Mouse (Mus musculus) frontal cortex, adult 2 months (tissue): Measurements from ENCODE around the gene Cox4i2. TPM values are rescaled to one million over a fixed set of nuclear protein-coding genes. Genes with fewer than 3 reads are reported as not detected.

Source experiments
- DNase-seq, 2 experiments: peaks; one replicate each; pipeline ENCODE4 v3.0.0; 2022; ENCODE audit warnings: low spot score in 1 of 2; ENCODE audit errors: extremely low spot score in 1 of 2
- polyA plus RNA-seq: library from polyadenylated mRNA; depleted of rRNA; stranded (reverse); fragments of >200 nt; gene quantifications from 2 replicates; pipeline ENCODE4 v1.2.3, GENCODE M21; 2012; rRNA removed

Cox4i2 gene
- polyA plus RNA-seq, 1 experiment: 7.6 TPM

DNA sequence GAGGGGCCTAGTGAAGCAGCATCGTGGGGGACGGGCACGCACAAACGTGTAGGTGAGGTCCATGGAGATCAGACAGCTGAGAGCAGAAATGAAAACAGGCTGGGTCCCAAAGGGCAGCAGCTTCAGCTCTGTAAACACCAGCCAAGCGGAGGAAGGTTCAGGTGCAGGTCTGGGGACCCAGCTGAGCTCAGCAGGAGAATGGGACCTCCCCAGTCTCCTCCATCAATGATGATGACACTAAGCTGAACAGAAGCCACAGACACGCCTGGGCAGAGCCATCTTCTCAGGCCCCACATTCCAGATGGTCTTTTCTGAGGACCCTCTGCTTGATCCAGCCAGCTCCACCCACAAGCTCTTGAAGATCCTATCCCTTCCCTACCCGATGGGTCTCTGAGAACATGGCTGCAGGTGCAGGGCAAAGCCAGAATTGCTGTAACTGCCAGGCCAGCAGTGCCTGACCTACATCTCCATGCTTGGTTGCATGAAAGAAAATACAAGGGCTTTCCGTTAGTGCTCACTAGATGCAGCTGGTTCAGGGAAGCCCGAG lies 40.4 kb downstream of the Cox4i2 start:
- no peak for DNase-seq

DNA sequence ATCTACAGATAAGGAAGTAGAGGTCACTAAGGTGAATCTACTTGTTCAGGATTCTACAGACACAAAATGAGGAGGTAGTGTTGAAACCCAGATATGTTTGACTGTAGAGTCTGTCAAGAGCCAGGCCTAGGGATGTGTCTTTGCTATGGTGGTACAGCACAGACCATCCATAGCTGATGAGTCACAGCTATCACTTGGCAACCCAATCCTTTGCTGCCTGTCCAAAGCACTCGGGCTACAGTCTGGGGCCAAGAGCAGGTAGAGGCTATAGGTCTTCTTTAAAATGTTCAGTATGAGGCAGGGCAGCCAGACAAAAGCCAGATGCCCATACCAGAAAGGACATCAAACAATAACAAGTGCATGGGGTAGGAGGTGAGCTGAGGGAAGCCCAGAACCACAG lies 43.6 kb downstream of the Cox4i2 start:
- no peak for DNase-seq

DNA sequence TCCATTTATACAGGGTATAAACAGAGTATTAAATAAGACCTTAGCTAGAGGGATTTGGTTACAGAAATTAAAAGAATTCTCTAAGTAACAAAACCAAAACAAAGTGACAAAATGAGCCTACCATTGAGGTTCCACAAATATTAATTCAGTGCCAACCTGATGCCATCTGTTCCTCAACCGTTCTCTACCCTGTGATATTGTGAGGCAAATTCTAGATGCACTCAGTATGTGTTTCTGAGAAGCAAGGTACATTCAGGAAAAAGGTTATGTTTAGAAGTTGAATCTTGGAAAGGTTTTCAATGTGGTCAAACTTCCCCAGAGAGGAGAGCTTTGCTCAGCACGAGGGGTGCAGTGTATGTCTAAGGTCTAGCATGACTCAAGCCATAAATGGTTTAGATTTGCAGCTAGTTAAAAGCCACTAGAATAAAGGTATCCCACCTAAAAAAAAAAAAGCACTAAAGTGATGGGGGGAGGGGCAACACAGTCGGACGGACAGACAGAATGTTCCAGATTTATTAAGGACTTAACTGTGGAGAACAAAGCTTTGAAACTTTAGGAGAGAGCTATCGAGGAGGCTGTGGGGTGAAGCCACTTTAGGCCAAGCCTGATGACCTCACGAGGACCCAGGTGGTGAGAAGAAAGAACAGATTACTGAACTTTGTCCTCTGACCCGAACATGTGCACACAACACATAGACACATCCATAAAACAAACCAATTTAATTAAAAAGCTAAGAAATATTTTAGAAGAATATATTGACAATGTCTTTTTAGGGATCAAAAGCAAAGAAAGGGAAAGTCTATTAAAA lies 46.2 kb downstream of the Cox4i2 start:
- DNase-seq: no peak

DNA sequence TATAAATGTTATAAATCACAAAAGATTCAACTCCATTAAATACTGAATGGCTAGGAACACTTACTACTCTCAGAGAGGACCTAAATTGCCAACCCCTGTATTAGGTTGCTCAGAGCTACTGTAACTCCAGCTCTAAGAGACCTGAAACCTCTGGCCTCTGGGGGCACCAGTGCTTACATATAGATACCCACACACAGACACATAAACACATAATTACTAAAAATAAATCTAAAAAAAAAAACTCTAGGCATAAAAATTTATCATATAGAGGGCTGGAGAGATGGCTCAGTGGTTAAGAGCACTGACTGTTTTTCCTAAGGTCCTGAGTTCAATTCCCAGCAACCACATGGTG lies 46.8 kb downstream of the Cox4i2 start:
- DNase-seq: no peak

DNA sequence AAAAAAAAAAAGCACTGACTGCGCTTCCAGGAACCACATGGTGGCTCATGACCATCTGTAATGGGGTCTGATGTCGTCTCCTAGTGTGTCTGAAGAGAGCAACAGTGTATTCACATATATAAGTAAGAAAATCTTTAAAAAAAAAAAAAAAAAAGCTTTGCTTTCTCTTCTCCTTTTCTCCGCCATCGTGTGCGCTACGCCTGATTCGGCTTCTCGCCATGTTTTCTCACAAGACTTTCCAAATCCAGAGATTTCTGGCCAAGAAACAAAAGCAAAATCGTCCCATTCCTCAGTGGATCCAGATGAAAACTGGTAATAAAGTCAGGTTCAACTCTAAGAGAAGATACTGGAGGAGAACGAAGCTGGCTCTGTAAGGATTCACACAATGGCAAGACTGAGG lies 48.3 kb downstream of the Cox4i2 start:
- no peak for DNase-seq

DNA sequence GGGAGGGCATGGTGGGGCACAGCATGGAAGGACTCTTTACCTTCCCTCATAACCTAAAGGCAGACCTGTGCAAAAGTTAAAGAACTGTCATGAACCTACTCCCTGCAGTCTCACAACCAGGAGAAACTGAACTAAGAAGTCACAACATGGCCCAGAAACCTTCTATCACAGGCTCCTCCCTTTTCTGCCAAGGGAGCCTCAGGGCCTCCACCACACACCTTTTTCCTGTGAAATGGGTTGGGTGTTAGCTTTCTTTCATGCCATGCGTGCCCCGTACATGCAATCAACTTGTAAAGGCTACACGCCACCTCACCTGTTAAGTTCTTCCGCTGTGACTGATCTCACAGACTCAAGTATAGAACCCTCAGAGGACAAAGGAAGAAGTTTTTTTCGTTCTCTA lies 49.1 kb downstream of the Cox4i2 start:
- DNase-seq: no peak

DNA sequence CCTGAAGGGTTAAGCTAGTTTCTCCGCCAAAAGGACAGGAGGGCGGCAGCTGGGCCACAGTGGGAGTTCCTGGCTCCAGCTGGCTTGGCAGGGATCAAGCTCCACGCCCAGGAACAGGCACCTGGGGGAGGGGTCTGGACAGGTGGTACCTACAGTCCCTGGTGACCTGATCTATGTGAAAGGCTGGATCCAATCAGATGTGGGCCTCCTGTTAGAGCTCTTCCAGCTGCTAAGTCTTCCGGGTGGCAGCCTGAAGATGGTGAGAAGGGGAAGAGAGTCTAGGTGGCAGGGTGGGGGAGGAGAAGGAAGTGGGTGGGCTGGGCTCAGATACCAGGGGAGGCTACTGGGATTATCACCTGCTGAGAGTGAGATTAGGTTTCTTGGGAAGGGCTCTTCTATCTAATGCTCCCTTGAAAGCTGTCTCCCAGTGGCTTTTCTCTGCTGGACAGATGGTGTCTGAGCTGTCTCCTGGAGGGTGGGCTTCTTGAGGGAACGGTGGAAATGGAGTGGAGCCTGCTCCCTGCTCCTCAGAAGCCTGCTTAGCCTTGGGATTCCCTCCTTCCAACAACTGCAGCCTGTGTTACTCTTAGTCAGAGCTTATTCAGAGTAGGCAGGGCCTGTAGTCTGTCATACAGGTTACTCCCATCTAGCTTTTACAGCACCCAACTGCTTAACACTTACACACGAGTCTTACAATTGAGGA lies 50.6 kb downstream of the Cox4i2 start:
- no peak for DNase-seq

DNA sequence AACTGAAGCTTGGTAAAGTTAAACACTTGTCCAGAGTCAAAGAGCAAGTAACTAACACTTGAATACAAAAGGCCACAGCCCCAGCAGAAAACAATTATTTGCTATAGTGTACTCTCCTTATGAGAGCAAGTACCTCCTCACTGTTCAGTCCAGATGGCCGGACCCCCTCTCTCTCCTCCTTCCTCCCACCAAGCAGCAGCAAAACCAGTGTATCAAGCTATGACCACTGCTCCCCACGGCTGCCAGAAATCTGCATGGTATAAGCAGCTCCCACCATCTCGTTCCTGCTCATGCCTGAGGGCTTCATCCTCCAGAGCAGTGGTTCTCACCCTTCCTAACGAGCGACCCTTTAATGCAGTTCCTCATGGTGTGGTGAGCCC lies 51.1 kb downstream of the Cox4i2 start:
- no peak for DNase-seq

DNA sequence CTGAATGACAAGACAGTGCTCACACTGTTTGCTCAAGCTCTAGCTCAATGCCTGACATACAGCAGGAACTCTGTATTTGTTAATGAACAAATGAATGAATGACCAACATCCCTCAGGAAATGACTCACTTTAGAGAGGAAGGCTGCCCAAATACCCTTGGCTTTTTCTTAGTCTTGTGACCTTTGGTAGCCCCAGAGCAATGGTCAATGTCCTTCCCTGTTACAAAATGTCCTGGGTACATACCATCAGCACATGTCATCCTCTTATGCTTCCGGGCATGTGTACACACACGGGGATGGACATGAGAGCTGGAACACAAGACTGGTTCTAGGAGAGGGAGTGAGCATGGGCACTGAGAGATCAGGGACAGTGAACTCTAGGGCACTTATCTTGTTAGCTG lies 52.1 kb downstream of the Cox4i2 start:
- no peak for DNase-seq

DNA sequence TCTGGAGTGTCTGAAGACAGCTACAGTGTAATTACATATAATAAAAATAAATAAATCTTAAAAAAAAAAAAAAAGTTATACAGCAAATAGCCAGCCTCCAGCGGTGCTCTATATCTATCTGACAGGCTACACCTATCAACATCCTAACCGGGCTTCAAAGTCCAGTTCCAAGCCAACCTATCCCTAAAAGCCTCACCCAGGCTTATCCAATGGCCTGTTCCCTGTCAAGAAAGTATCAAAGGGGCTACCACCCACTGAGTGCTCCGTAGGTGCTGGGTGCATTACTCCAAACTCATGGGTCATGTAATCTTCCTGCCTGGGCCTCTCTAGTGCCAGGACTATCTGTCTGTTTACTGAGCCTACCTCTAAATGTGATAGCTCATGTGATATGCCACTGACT lies 54.2 kb downstream of the Cox4i2 start:
- DNase-seq: no peak

DNA sequence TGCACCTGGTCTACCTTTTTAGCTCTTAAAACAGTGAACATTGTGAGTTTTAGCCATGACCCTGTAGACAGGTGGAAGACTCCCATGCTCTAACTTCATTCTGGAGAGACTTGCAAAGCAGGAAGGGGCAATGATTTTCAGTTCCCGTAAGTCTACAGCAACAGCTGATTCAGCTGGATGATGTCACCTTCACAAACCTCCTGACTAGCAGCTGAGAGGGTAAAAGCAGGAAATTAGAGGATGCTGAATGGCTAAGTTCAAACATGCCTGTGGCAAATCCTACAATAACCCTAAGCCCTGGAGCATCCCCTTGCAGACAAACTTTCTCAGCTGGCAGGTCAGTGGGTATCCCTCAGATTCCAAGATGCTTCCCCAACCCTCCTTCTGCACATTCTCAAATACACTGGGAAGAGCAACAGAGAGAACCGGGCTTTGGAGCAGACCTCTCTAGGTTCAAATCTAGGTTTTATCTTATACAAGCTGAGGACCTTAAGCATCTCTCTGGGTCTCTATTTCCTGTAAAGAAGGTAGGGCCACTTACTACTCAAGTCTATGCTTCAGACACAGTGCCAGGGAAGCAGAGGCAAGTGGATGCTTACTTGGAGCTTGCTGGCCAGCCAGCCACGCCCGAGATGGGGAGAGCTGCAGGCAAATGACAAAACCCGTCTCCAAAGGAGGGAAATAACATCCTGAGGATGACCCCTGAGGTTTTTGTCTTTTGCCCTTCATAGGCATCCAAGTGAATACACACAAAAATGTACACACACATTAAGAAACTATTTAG lies 56.4 kb downstream of the Cox4i2 start:
- no peak for DNase-seq

DNA sequence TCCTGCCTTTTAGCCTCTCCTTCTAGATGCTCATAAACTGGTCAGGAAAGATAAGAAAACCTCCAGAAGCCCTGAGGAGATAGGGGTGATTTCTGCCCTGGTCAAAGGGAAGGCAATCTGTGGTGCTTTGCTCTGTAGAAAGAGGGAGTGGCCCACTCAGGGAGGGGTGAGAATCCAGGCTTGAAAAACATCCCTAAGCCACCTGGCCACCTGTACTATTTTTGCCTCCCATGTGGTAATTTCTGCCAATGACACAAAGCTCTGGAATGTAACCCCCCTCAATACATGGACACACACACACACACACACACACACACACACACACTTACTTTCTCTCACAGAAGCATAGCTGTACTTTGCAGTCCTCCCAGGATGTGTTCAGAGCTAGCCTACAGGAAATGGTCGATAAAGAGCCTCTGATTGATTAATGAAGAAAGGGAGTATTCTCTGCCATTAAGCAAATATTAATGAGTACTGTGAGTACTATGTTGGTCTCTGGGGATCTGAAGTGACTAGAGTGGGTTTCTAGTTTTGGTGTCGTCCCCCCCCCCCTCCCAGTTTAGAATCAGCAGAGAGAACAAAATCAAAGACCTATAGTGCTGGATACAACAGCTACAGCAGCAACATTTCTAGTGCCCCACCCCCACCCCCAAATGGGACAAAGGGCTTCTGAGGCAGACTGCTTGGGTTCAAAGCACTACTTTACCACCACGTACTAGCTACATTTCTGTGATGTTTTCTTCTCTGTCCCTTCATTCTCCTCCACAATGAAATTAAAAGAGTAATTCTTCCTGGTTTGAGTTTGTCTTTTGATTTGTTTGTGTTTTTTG lies 57.6 kb downstream of the Cox4i2 start:
- no peak for DNase-seq

DNA sequence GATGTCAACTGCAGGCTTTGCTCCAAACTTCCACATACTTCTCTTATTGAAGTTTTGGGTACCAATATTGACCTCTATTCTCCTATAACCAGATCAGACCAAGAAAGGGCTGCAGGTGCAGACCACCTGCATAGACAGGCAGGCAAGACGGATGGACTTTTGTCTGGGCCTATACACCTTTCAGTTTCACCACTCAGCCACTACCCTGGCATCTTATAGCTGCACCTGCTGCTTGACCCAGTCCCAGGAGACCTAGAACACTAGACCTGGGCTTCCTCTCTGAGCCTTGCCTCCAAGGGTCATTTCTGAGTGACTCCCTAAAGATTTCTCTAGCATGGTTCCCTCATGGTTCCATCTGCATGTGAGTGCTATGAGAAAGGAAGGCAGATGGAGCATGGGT lies 59.3 kb downstream of the Cox4i2 start:
- no peak for DNase-seq

DNA sequence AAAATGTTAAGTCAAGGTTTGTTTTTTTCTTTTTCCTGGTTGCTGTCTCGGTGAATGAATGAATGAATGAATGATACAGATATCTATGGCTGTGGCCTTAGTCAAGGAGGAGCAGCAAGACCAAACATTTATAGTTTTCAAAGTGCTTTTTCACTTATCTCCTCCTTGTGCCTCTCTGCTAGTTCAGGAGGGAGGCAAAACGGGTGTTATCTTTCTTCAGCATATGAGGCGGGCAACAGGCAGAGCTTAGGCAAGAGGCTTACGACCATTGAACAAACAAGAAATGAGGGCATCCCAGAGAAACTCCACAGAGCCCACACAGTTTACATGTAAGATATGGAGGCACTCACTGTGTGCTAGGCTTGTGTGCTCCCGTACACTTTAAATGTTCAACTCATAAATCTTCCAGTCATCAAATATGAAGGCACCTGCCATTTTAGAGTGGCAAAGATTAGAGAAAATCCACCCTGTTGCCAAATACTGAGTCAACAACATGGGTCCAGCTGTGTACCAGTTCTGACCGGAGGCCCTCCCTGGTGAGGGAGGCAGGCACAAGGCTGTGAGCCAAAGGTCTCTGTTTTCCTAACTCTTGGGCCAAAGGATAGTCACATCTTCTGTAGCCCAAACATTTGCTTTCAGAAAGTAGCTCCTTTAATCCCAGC lies 60.4 kb downstream of the Cox4i2 start:
- DNase-seq: no peak

Other genes with a start within 250 kb of the Cox4i2 start
- not detected in 2 replicates for gene Defb26, start 242.5 kb upstream of the Cox4i2 start, polyA plus RNA-seq
- gene Defb28, start 235.9 kb upstream of the Cox4i2 start, polyA plus RNA-seq: not detected in 2 replicates
- not detected in 2 replicates for gene Defb29, start 214.1 kb upstream of the Cox4i2 start, polyA plus RNA-seq
- gene Gm17416, start 184.8 kb upstream of the Cox4i2 start, polyA plus RNA-seq: not detected in 2 replicates
- gene Defb21, start 181.4 kb upstream of the Cox4i2 start, polyA plus RNA-seq: not detected in 2 replicates
- not detected in 2 replicates for gene Defb19, start 173.9 kb upstream of the Cox4i2 start, polyA plus RNA-seq
- gene Defb45, start 154.8 kb upstream of the Cox4i2 start, polyA plus RNA-seq: not detected in 2 replicates
- not detected in 2 replicates for gene Defb36, start 149.8 kb upstream of the Cox4i2 start, polyA plus RNA-seq
- not detected in 2 replicates for gene Defb25, start 131.1 kb upstream of the Cox4i2 start, polyA plus RNA-seq
- 0.59 and 0.72 TPM in 2 replicates for gene Rem1, start 127.2 kb upstream of the Cox4i2 start, polyA plus RNA-seq
- 82.4 and 82.7 TPM in 2 replicates for gene H13, start 84.7 kb upstream of the Cox4i2 start, polyA plus RNA-seq
- gene Mcts2, start 67.1 kb upstream of the Cox4i2 start, polyA plus RNA-seq: 18.9 and 19.0 TPM in 2 replicates
- gene Id1, start 17.9 kb upstream of the Cox4i2 start, polyA plus RNA-seq: 81.5 and 93.8 TPM in 2 replicates
- gene Bcl2l1, start 77.6 kb downstream of the Cox4i2 start, polyA plus RNA-seq: 91.7 and 91.8 TPM in 2 replicates
- gene Tpx2, start 93.8 kb downstream of the Cox4i2 start, polyA plus RNA-seq: 1.6 and 1.7 TPM in 2 replicates
- gene Mylk2, start 157.2 kb downstream of the Cox4i2 start, polyA plus RNA-seq: not detected in 2 replicates
- 1.1 and 1.5 TPM in 2 replicates for gene Foxs1, start 179.0 kb downstream of the Cox4i2 start, polyA plus RNA-seq
- 30.1 and 34.9 TPM in 2 replicates for gene Dusp15, start 197.5 kb downstream of the Cox4i2 start, polyA plus RNA-seq
- 1.6 and 1.9 TPM in 2 replicates for gene Ttll9, start 208.3 kb downstream of the Cox4i2 start, polyA plus RNA-seq